Mouse (Mus musculus) T-helper 1 cell (primary cell): ENCODE data around the gene Cep19.

Source experiments
- in situ Hi-C: fragments of 300-600 bp; cut with MboI, MseI; formaldehyde crosslinking; loops from one replicate; pipeline ENCODE4 v1.15.1; 2025; ENCODE audit warnings: high pct_unique_total_duplicates

Gene Cep19

GRCm38 (mm10) chr16:32143766-32144165 is 44.2 kb downstream of the Cep19 start:
- in situ Hi-C loops: no loop called here

GRCm38 (mm10) chr16:32144592-32144991 is 45.0 kb downstream of the Cep19 start:
- in situ Hi-C loops: no loop called here

GRCm38 (mm10) chr16:32147589-32148207 is 48.1 kb downstream of the Cep19 start:
- in situ Hi-C loops: no loop called here

- in situ Hi-C loops: no loop called here
Observed at GRCm38 (mm10) chr16:32153976-32154375, 54.4 kb downstream of the Cep19 start.

GRCm38 (mm10) chr16:32154437-32154836 is 54.8 kb downstream of the Cep19 start:
- in situ Hi-C loops: no loop called here

GRCm38 (mm10) chr16:32156719-32157118 is 57.1 kb downstream of the Cep19 start:
- in situ Hi-C loops: no loop called here

- in situ Hi-C loops: no loop called here
Observed at GRCm38 (mm10) chr16:32157369-32157768, 57.8 kb downstream of the Cep19 start.
